Mouse (Mus musculus): ENCODE results near the gene Acin1. TPM values are rescaled to one million over a fixed set of nuclear protein-coding genes. Genes with fewer than 3 reads are reported as not detected.

Gene Acin1
- polyA plus RNA-seq, 1 experiment: 77.3 TPM

DNA sequence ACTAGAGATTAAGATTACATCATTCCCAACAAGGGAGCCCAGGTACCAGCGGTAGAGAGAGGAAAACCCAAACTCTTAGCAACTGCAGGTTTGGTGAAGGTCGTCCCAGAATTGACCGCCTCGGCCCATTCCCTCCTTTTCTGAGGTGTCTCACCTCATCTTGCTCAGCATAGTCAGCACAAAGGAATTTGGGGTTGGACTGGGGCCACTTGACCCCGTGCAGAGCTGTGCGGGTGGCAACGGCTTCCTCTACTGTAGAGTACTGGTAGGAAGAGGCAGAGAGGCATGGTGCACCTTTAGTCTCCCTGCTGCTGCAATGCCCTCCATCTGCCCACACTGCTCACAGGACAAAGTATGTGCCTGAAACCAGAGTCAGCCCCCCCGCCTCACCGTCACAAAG is 42.4 kb downstream of the Acin1 start:
- no peaks in the 10 kb centered on the region for H3K27me3 ChIP-seq (ENCODE audit: control insufficient read depth, insufficient read depth, insufficient read length)
- no peak overlapping the region for H3K4me3 ChIP-seq
- TF ChIP-seq POLR2AphosphoS2 (IDR thresholded peaks at IDR 0.05; ENCODE audit: insufficient read length, low read depth) (peak; percentile 19), MYOD1 (IDR thresholded peaks at IDR 0.05; ENCODE audit: control insufficient read depth in 1 of 3, insufficient read length in 2 of 3, low read depth in 2 of 3) (no peak), POLR2A (IDR thresholded peaks at IDR 0.05; ENCODE audit: insufficient read length, low read depth) (peak; percentile 30)
- H3K79me2 ChIP-seq (ENCODE audit: control insufficient read depth, insufficient read depth): peaks cover 8% of the 10 kb centered on the region
- no peak overlapping the region for H3K4me2 ChIP-seq (ENCODE audit: low read depth)
- peaks cover 51% of the 10 kb centered on the region for H3K36me3 ChIP-seq (ENCODE audit: control insufficient read depth, insufficient read depth)
- no peak overlapping the region for H3ac ChIP-seq (ENCODE audit: control insufficient read depth, insufficient read length)

DNA sequence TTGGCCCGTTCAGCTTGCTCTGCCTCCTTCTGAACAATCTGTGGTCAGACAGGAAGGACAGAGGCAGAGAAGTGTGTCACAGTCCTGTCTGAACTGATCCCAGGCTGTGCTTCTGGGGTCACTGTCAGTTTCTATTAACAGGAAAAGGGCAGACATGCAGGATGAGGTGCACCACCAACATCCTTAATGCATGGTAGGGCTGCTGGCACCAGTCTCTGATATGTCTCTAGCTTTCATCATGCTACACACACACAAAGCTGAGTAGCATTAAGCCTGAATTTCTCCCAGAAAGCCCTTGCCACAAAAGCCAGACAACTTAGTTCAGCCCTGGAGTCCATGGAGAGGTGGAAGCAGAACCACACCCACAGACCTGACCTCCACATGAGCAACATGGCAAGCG is 43.7 kb downstream of the Acin1 start:
- Histone ChIP-seq H3K27me3 (ENCODE audit: control insufficient read depth, insufficient read depth, insufficient read length) (no peaks in the 10 kb centered on the region), H3ac (ENCODE audit: control insufficient read depth, insufficient read length) (no peak overlapping the region), H3K79me2 (ENCODE audit: control insufficient read depth, insufficient read depth) (no peaks in the 10 kb centered on the region), H3K4me2 (ENCODE audit: low read depth) (no peak overlapping the region), H3K4me3 (no peak overlapping the region), H3K36me3 (ENCODE audit: control insufficient read depth, insufficient read depth) (peaks cover 42% of the 10 kb centered on the region)
- TF ChIP-seq SRF (IDR thresholded peaks at IDR 0.05; ENCODE audit: control insufficient read depth, insufficient read length, low read depth) (no peak), CEBPB (IDR thresholded peaks at IDR 0.05; ENCODE audit: insufficient read depth, poor library complexity, severe bottlenecking) (peak; percentile 89; the same call in 1 of the 2 replicates)

DNA sequence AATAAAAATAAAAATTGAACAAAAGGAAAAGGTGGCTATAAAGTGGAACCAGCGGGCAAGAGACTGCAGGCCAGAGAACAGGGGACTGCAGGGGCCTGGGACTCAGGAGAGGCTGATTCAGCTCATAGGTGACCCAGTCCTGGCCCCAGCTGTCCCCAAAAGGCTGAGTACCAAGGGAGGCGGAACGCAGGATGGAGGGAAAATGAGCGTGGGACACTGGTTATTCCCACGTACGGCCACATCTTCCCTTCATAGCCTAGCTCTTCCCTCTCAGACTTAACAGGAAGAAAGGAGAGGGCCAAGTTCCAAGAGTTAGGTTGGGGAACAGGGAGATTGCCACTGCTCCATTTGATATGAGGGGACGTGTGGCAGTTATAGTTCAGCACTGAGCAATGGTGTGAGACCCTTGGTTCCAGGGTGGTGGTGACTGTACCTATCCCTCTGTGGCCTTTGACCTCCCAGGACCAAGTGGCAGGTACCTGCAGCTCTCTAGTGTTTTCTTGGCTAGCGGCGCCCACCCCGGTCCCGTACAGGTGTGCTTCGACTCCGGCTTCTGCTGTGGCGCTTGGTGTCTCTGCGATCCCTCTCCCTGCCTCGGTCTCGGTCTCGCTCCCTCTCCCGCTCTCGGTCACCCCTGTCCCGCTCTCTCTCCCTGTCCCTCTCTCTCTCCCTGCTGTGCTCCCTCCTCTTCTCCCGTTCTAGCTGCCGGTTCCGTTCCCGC is 44.3 kb downstream of the Acin1 start:
- H3K79me2 ChIP-seq (ENCODE audit: control insufficient read depth, insufficient read depth): no peaks in the 10 kb centered on the region
- peak overlapping the region; percentile 37 for H3K4me3 ChIP-seq
- no peak overlapping the region for H3ac ChIP-seq (ENCODE audit: control insufficient read depth, insufficient read length)
- H3K36me3 ChIP-seq (ENCODE audit: control insufficient read depth, insufficient read depth): peaks cover 37% of the 10 kb centered on the region
- H3K27me3 ChIP-seq (ENCODE audit: control insufficient read depth, insufficient read depth, insufficient read length): no peaks in the 10 kb centered on the region
- H3K4me2 ChIP-seq (ENCODE audit: low read depth): no peak overlapping the region
- TF ChIP-seq POLR2AphosphoS2 (IDR thresholded peaks at IDR 0.05; ENCODE audit: insufficient read length, low read depth): peak; percentile 56
- TF ChIP-seq USF1 (IDR thresholded peaks at IDR 0.05; ENCODE audit: low read depth): no peak

DNA sequence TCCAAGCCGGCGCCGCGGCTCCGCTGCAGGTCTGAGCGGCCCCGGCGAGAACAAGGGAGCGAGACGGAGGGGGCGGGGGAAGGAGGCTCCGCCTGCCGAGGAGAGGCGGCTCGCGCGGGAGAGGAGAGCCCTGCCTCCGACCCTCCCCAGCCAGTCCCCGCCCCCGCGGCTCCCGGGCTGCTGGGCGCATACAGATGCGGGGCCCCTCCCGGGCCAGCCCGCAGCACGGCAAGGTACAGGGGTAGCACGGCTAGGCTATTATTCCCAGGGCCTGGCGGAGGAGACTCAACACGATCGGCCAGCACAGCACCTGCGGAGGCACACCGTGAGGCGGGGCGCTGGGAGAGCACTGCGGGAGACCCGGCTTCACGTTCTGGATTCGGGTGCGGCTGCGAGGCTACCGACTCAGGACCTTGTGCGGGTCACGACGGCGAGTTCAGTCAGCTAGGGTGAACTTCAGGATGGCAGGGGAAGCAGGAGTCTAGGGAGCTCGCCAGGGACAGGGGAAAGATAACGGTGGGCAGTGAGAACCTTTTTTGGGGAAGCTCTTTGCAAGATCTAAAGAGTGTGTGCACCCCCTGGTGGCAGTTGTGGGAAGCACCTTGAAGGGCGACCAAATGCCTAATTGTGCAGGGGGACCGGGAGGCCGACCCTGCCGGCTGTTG is 45.3 kb downstream of the Acin1 start, which contains the start of gene Cdh24:
Gene Cdh24 (minus strand): TSS at position 60 of the 665 bp plus-strand sequence.
- no peaks in the 10 kb centered on the region for H3K27me3 ChIP-seq (ENCODE audit: control insufficient read depth, insufficient read depth, insufficient read length)
- TF ChIP-seq POLR2AphosphoS2 (IDR thresholded peaks at IDR 0.05; ENCODE audit: insufficient read length, low read depth): peak; percentile 87
- no peak for TF ChIP-seq E2F4 (IDR thresholded peaks at IDR 0.05; ENCODE audit: insufficient read depth)
- no peak for TF ChIP-seq MAX (IDR thresholded peaks at IDR 0.05; ENCODE audit: low read depth)
- TF ChIP-seq POLR2A (IDR thresholded peaks at IDR 0.05; ENCODE audit: insufficient read length, low read depth): peak; percentile 72
- TF ChIP-seq TCF12 (IDR thresholded peaks at IDR 0.05; ENCODE audit: insufficient read depth, poor library complexity, severe bottlenecking): no peak
- H3K36me3 ChIP-seq (ENCODE audit: control insufficient read depth, insufficient read depth): peaks cover 30% of the 10 kb centered on the region
- peak within 1 kb of the TSS; percentile 37 for H3K4me3 ChIP-seq
- no peaks in the 10 kb centered on the region for H3K79me2 ChIP-seq (ENCODE audit: control insufficient read depth, insufficient read depth)
- peak within 1 kb of the TSS; percentile 80 for H3ac ChIP-seq (ENCODE audit: control insufficient read depth, insufficient read length)
- peak within 1 kb of the TSS; percentile 88 for H3K4me2 ChIP-seq (ENCODE audit: low read depth)

DNA sequence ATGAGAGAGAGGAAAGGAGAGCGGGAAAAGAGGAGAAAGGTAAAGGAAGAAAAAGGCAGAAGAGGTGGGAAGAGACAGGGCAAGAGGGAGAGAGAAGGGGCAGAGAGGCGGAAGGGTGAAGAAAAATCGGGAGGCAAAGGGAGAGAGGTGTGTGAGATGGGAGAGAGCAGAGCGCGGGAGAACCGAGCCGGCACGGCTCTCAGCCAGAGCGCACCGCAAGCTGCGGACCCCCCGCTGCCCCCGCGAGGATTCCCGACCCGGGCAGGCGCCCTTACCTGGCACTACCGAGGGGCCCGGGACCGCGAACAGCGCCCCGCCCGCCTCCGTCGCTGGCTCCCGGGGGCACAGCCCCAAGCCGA is 45.8 kb downstream of the Acin1 start, which contains the start of gene Gm17606:
Gene Gm17606 (plus strand): TSS at position 7 of the 359 bp plus-strand sequence.
- Histone ChIP-seq H3K36me3 (ENCODE audit: control insufficient read depth, insufficient read depth) (peaks cover 25% of the 10 kb centered on the region), H3ac (ENCODE audit: control insufficient read depth, insufficient read length) (peak within 1 kb of the TSS; percentile 80)

DNA sequence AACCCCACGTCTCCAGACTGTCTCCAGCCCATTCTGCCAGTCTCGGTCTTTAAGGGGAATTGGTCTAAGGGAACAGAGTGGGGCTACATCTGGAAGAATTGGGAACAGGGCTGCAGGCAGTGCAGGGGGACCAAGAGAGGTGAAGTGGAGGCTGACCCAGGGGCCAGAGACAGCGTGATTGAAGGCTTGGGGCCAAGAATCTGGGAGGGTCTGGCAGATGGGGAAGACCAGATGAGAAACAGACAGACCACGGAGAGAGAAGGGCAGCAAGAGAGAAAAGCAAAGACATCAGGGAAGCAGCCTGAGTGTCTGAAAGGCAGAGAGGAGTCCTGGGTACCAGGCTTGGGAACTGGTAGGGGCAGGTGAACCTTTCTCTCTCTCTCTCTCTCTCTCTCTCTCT is 46.6 kb downstream of the Acin1 start:
- Histone ChIP-seq H3ac (ENCODE audit: control insufficient read depth, insufficient read length) (peak overlapping the region; percentile 80), H3K36me3 (ENCODE audit: control insufficient read depth, insufficient read depth) (peaks cover 18% of the 10 kb centered on the region), H3K4me3 (peak overlapping the region; percentile 37), H3K4me2 (ENCODE audit: low read depth) (peak overlapping the region; percentile 88), H3K27me3 (ENCODE audit: control insufficient read depth, insufficient read depth, insufficient read length) (no peaks in the 10 kb centered on the region), H3K79me2 (ENCODE audit: control insufficient read depth, insufficient read depth) (no peaks in the 10 kb centered on the region)
- TF ChIP-seq TCF12 (IDR thresholded peaks at IDR 0.05; ENCODE audit: insufficient read depth, poor library complexity, severe bottlenecking) (no peak), E2F4 (IDR thresholded peaks at IDR 0.05; ENCODE audit: insufficient read depth) (no peak), MYOD1 (IDR thresholded peaks at IDR 0.05; ENCODE audit: control insufficient read depth in 1 of 3, insufficient read length in 2 of 3, low read depth in 2 of 3) (no peak), CEBPB (IDR thresholded peaks at IDR 0.05; ENCODE audit: insufficient read depth, poor library complexity, severe bottlenecking) (no peak), POLR2AphosphoS2 (IDR thresholded peaks at IDR 0.05; ENCODE audit: insufficient read length, low read depth) (no peak), POLR2A (IDR thresholded peaks at IDR 0.05; ENCODE audit: insufficient read length, low read depth) (no peak), TCF3 (IDR thresholded peaks at IDR 0.05; ENCODE audit: insufficient read length, low read depth) (no peak), MYOG (IDR thresholded peaks at IDR 0.05; ENCODE audit: control insufficient read depth in 1 of 3, insufficient read depth in 1 of 3, insufficient read length in 2 of 3, low read depth in 2 of 3) (no peak), SRF (IDR thresholded peaks at IDR 0.05; ENCODE audit: control insufficient read depth, insufficient read length, low read depth) (no peak), REST (IDR thresholded peaks at IDR 0.05; ENCODE audit: insufficient read depth, insufficient read length) (no peak), USF1 (IDR thresholded peaks at IDR 0.05; ENCODE audit: low read depth) (no peak), MAX (IDR thresholded peaks at IDR 0.05; ENCODE audit: low read depth) (no peak)

More for the DNA sequence above, 45.8 kb downstream of the Acin1 start, which contains the start of gene Gm17606:
- TF ChIP-seq MYOG (IDR thresholded peaks at IDR 0.05; ENCODE audit: control insufficient read depth in 1 of 3, insufficient read depth in 1 of 3, insufficient read length in 2 of 3, low read depth in 2 of 3): no peak
- no peak for TF ChIP-seq USF1 (IDR thresholded peaks at IDR 0.05; ENCODE audit: low read depth)
- TF ChIP-seq MYOD1 (IDR thresholded peaks at IDR 0.05; ENCODE audit: control insufficient read depth in 1 of 3, insufficient read length in 2 of 3, low read depth in 2 of 3): no peak
- no peak for TF ChIP-seq E2F4 (IDR thresholded peaks at IDR 0.05; ENCODE audit: insufficient read depth)
- TF ChIP-seq CEBPB (IDR thresholded peaks at IDR 0.05; ENCODE audit: insufficient read depth, poor library complexity, severe bottlenecking): no peak
- no peak for TF ChIP-seq POLR2A (IDR thresholded peaks at IDR 0.05; ENCODE audit: insufficient read length, low read depth)
- TF ChIP-seq TCF3 (IDR thresholded peaks at IDR 0.05; ENCODE audit: insufficient read length, low read depth): no peak
- TF ChIP-seq TCF12 (IDR thresholded peaks at IDR 0.05; ENCODE audit: insufficient read depth, poor library complexity, severe bottlenecking): no peak
- no peak for TF ChIP-seq POLR2AphosphoS2 (IDR thresholded peaks at IDR 0.05; ENCODE audit: insufficient read length, low read depth)
- TF ChIP-seq MAX (IDR thresholded peaks at IDR 0.05; ENCODE audit: low read depth): no peak
- no peak for TF ChIP-seq REST (IDR thresholded peaks at IDR 0.05; ENCODE audit: insufficient read depth, insufficient read length)
- TF ChIP-seq SRF (IDR thresholded peaks at IDR 0.05; ENCODE audit: control insufficient read depth, insufficient read length, low read depth): no peak
- Histone ChIP-seq H3K4me2 (ENCODE audit: low read depth) (peak within 1 kb of the TSS; percentile 88), H3K79me2 (ENCODE audit: control insufficient read depth, insufficient read depth) (no peaks in the 10 kb centered on the region), H3K27me3 (ENCODE audit: control insufficient read depth, insufficient read depth, insufficient read length) (no peaks in the 10 kb centered on the region), H3K4me3 (peak within 1 kb of the TSS; percentile 37)

Measured in myocyte (in vitro differentiated cells).